Mouse (Mus musculus): ENCODE data around the gene Tubg1. TPM values are rescaled to one million over a fixed set of nuclear protein-coding genes. Genes with fewer than 3 reads are reported as not detected.

Tubg1 gene
- polyA plus RNA-seq, 1 experiment from 2014 or later, result 72.6 TPM

- no peak overlapping the region for H3K4me3 ChIP-seq (ENCODE audit: low read depth, low read length)
- no peak overlapping the region for H3K27ac ChIP-seq (ENCODE audit: low read length)
- H3K36me3 ChIP-seq (ENCODE audit: control insufficient read depth, insufficient read depth, low read length), result no peaks in the 10 kb centered on the region
- peaks cover 9% of the 10 kb centered on the region for H3K4me1 ChIP-seq (ENCODE audit: control insufficient read depth, insufficient read depth, low read length)
- no peak overlapping the region for H3K9ac ChIP-seq (ENCODE audit: low read depth, low read length)
- WGBS, result 80% methylated on average over 8 of the region's 8 CpGs
- no peaks in the 10 kb centered on the region for H3K9me3 ChIP-seq (replicated peaks; ENCODE audit: control insufficient read depth, low read length, poor library complexity, severe bottlenecking)
- H3K27me3 ChIP-seq (ENCODE audit: control insufficient read depth, insufficient read depth, low read depth, low read length), result no peaks in the 10 kb centered on the region
- no peak overlapping the region for H3K4me2 ChIP-seq (ENCODE audit: low read length)
- ATAC-seq, result no peak
Measured at GRCm38 (mm10) chr11:101141088-101141487, 21.4 kb downstream of the Tubg1 start.

GRCm38 (mm10) chr11:101142215-101142967 is 22.7 kb downstream of the Tubg1 start:
- H3K9ac ChIP-seq (ENCODE audit: low read depth, low read length), result no peak overlapping the region
- H3K4me1 ChIP-seq (ENCODE audit: control insufficient read depth, insufficient read depth, low read length), result peaks cover 16% of the 10 kb centered on the region
- no peaks in the 10 kb centered on the region for H3K9me3 ChIP-seq (replicated peaks; ENCODE audit: control insufficient read depth, low read length, poor library complexity, severe bottlenecking)
- H3K27ac ChIP-seq (ENCODE audit: low read length), result no peak overlapping the region
- 91% methylated on average over 10 of the region's 10 CpGs for WGBS
- no peak overlapping the region for H3K4me3 ChIP-seq (ENCODE audit: low read depth, low read length)
- no peak overlapping the region for H3K4me2 ChIP-seq (ENCODE audit: low read length)
- ATAC-seq, result no peak
- H3K27me3 ChIP-seq (ENCODE audit: control insufficient read depth, insufficient read depth, low read depth, low read length), result no peaks in the 10 kb centered on the region
- no peaks in the 10 kb centered on the region for H3K36me3 ChIP-seq (ENCODE audit: control insufficient read depth, insufficient read depth, low read length)

- Histone ChIP-seq H3K27me3 (ENCODE audit: control insufficient read depth, insufficient read depth, low read depth, low read length) (no peaks in the 10 kb centered on the region), H3K9ac (ENCODE audit: low read depth, low read length) (peak overlapping the region; percentile 0; the same call in 1 of the 2 replicates), H3K27ac (ENCODE audit: low read length) (peak overlapping the region; percentile 61), H3K4me3 (ENCODE audit: low read depth, low read length) (peak overlapping the region; percentile 14), H3K36me3 (ENCODE audit: control insufficient read depth, insufficient read depth, low read length) (no peaks in the 10 kb centered on the region), H3K9me3 (replicated peaks; ENCODE audit: control insufficient read depth, low read length, poor library complexity, severe bottlenecking) (no peaks in the 10 kb centered on the region), H3K4me2 (ENCODE audit: low read length) (peak overlapping the region; percentile 44), H3K4me1 (ENCODE audit: control insufficient read depth, insufficient read depth, low read length) (peaks cover 16% of the 10 kb centered on the region)
- peak; percentile 76; the same call in 1 of the 2 replicates for ATAC-seq
- 19% methylated on average over 18 of the region's 19 CpGs for WGBS
Measured at GRCm38 (mm10) chr11:101143338-101144225, 23.8 kb downstream of the Tubg1 start.

- no peak overlapping the region for H3K4me3 ChIP-seq (ENCODE audit: low read depth, low read length)
- H3K4me1 ChIP-seq (ENCODE audit: control insufficient read depth, insufficient read depth, low read length), result peaks cover 16% of the 10 kb centered on the region
- H3K9ac ChIP-seq (ENCODE audit: low read depth, low read length), result no peak overlapping the region
- H3K27ac ChIP-seq (ENCODE audit: low read length), result peak overlapping the region; percentile 81
- no peaks in the 10 kb centered on the region for H3K36me3 ChIP-seq (ENCODE audit: control insufficient read depth, insufficient read depth, low read length)
- 9% methylated on average over 10 of the region's 10 CpGs for WGBS
- no peaks in the 10 kb centered on the region for H3K9me3 ChIP-seq (replicated peaks; ENCODE audit: control insufficient read depth, low read length, poor library complexity, severe bottlenecking)
- ATAC-seq, result peak; percentile 75
- H3K27me3 ChIP-seq (ENCODE audit: control insufficient read depth, insufficient read depth, low read depth, low read length), result no peaks in the 10 kb centered on the region
- H3K4me2 ChIP-seq (ENCODE audit: low read length), result peak overlapping the region; percentile 38; the same call in 1 of the 2 replicates
Measured at GRCm38 (mm10) chr11:101146377-101146776, 26.6 kb downstream of the Tubg1 start.

GRCm38 (mm10) chr11:101148751-101149150 is 29.0 kb downstream of the Tubg1 start:
- H3K4me2 ChIP-seq (ENCODE audit: low read length), result no peak overlapping the region
- ATAC-seq, result no peak
- H3K4me3 ChIP-seq (ENCODE audit: low read depth, low read length), result no peak overlapping the region
- H3K4me1 ChIP-seq (ENCODE audit: control insufficient read depth, insufficient read depth, low read length), result peaks cover 13% of the 10 kb centered on the region
- H3K27ac ChIP-seq (ENCODE audit: low read length), result no peak overlapping the region
- H3K9ac ChIP-seq (ENCODE audit: low read depth, low read length), result no peak overlapping the region
- no peaks in the 10 kb centered on the region for H3K9me3 ChIP-seq (replicated peaks; ENCODE audit: control insufficient read depth, low read length, poor library complexity, severe bottlenecking)
- WGBS, result 71% methylated on average over 10 of the region's 10 CpGs
- no peaks in the 10 kb centered on the region for H3K27me3 ChIP-seq (ENCODE audit: control insufficient read depth, insufficient read depth, low read depth, low read length)
- no peaks in the 10 kb centered on the region for H3K36me3 ChIP-seq (ENCODE audit: control insufficient read depth, insufficient read depth, low read length)

- H3K4me2 ChIP-seq (ENCODE audit: low read length), result no peak overlapping the region
- no peak overlapping the region for H3K9ac ChIP-seq (ENCODE audit: low read depth, low read length)
- no peaks in the 10 kb centered on the region for H3K9me3 ChIP-seq (replicated peaks; ENCODE audit: control insufficient read depth, low read length, poor library complexity, severe bottlenecking)
- no peak overlapping the region for H3K4me3 ChIP-seq (ENCODE audit: low read depth, low read length)
- H3K27me3 ChIP-seq (ENCODE audit: control insufficient read depth, insufficient read depth, low read depth, low read length), result no peaks in the 10 kb centered on the region
- 46% methylated on average over 9 of the region's 9 CpGs for WGBS
- no peak overlapping the region for H3K27ac ChIP-seq (ENCODE audit: low read length)
- H3K36me3 ChIP-seq (ENCODE audit: control insufficient read depth, insufficient read depth, low read length), result no peaks in the 10 kb centered on the region
- H3K4me1 ChIP-seq (ENCODE audit: control insufficient read depth, insufficient read depth, low read length), result peaks cover 10% of the 10 kb centered on the region
- no peak for ATAC-seq
Measured at GRCm38 (mm10) chr11:101149178-101150105, 29.7 kb downstream of the Tubg1 start.

- H3K9ac ChIP-seq (ENCODE audit: low read depth, low read length), result no peak overlapping the region
- no peaks in the 10 kb centered on the region for H3K27me3 ChIP-seq (ENCODE audit: control insufficient read depth, insufficient read depth, low read depth, low read length)
- peaks cover 15% of the 10 kb centered on the region for H3K4me1 ChIP-seq (ENCODE audit: control insufficient read depth, insufficient read depth, low read length)
- no peaks in the 10 kb centered on the region for H3K9me3 ChIP-seq (replicated peaks; ENCODE audit: control insufficient read depth, low read length, poor library complexity, severe bottlenecking)
- 57% methylated on average over 2 of the region's 2 CpGs for WGBS
- no peak overlapping the region for H3K4me3 ChIP-seq (ENCODE audit: low read depth, low read length)
- H3K4me2 ChIP-seq (ENCODE audit: low read length), result no peak overlapping the region
- no peaks in the 10 kb centered on the region for H3K36me3 ChIP-seq (ENCODE audit: control insufficient read depth, insufficient read depth, low read length)
- no peak for ATAC-seq
- H3K27ac ChIP-seq (ENCODE audit: low read length), result no peak overlapping the region
Measured at GRCm38 (mm10) chr11:101151063-101151462, 31.3 kb downstream of the Tubg1 start.

GRCm38 (mm10) chr11:101152825-101153224 is 33.1 kb downstream of the Tubg1 start:
- Histone ChIP-seq H3K9ac (ENCODE audit: low read depth, low read length) (no peak overlapping the region), H3K4me3 (ENCODE audit: low read depth, low read length) (no peak overlapping the region), H3K4me1 (ENCODE audit: control insufficient read depth, insufficient read depth, low read length) (peaks cover 15% of the 10 kb centered on the region), H3K9me3 (replicated peaks; ENCODE audit: control insufficient read depth, low read length, poor library complexity, severe bottlenecking) (no peaks in the 10 kb centered on the region), H3K27me3 (ENCODE audit: control insufficient read depth, insufficient read depth, low read depth, low read length) (no peaks in the 10 kb centered on the region), H3K27ac (ENCODE audit: low read length) (no peak overlapping the region), H3K36me3 (ENCODE audit: control insufficient read depth, insufficient read depth, low read length) (no peaks in the 10 kb centered on the region), H3K4me2 (ENCODE audit: low read length) (no peak overlapping the region)
- WGBS, result 60% methylated on average over 1 of the region's 1 CpGs
- no peak for ATAC-seq
